Mouse (Mus musculus): Measurements from ENCODE around the gene Napa. TPM values are rescaled to one million over a fixed set of nuclear protein-coding genes. Genes with fewer than 3 reads are reported as not detected.

Napa gene
- 100 to 1,000 TPM; 272 to 282 TPM for total RNA-seq (2021)

DNA sequence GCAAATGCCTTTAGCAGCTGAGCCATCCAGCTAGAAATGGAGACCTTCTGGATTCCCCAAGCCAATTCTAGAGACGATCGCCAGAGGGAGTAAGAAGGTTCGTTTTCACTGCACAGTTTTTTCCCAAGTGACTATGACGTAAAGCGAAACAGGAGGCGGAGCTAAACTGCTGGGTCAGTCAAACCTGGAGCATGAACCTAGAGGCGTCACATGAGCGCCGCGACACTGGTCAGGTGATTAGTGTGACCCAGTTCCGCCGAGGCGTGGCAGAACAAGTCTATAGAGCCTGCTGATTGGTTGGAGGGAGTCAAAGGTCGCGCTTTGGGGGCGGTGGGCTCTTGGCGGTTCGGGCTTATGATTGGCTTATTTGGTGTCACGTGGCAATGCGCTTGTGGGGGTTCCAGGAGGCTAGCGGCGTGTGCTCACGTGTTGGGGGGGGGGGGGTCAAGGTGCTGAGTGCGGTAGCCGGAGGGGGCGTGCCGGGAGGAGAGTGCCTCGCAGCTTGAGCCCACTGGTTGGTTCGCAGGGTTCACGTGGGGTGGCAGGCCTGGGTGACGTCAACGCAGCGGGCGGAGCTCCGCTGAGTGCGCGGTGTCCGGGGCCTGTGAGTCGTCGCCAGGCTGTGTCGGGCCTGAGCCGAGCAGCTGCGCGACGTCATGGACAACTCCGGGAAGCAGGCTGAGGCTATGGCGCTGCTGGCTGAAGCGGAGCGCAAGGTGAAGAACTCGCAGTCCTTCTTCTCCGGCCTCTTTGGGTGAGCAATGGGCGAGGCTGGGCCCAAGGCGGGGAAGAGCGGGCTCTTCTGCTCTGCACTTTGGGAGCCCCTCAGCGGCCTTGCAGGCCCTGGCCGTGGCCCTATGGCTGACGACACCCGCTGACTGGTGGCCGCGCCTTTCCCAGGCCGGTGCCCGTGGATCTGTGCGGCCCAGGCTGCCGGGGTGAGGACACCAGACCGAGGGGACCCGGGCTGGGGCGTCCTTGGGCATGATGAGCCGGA, at the start of gene Napa:
TSS of gene Napa (plus strand) at position 438 of the 997 bp plus-strand sequence.
- DNase-seq = peak; percentile 97 to 98

DNA sequence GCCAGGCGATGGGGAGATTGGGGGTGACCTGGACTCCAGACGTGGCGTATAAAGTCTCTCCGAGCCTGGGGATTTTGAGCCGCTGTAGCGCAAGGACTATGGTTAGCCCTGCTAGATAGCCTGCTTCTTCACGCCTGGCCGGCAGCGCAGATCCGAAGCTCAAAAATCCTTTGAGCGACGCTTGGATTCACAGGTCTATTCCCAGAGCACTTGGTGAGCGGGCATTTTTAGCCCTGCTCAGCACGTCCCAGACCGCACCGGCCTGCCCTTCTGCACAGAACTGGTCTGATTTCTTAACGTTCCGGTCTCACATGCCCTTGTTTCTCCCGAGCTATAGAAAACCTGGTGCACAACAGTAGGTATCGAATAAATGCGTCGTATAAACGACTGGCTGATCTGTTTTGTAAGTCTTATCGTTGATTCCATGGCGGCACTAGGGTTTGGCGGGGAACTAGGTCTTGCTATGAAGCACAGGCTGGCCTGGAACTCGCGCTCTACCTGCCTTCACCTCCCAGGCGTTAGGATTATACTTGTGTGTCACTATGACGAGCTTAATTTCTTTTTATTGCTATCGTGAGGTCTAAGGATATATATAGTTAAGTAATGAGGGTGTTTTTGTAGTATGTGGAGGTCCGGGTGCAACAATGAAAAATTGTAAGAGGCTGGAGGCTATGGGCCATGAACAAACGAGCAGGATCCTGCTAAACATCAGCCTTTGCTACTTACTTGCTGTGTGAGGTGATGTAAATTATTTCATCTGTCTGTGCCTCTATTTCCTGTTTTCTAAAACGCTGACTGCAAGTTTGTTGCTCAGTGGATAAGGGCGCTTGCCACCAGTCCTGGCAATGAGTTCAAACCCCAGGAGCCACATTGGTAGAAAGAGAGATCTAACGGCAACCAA, 49.3 kb upstream of the Napa start:
- DNase-seq = no peak

DNA sequence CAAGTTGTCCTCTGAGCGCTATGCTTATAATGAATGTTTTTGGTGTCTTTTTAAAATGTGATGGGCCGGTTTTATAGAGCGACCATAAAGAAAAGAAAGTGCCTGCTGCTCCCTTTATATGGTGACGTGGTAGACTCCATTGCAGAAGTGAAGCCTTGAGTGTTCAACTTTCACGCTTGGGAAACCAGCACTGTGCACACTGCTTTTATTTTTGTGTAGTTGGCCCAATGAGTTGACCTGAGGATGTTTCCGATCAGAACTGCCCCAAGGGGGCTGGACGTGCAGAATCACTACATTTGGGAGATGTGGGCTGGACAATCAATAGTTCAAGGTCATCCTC, 48.7 kb upstream of the Napa start:
- no peak for DNase-seq

DNA sequence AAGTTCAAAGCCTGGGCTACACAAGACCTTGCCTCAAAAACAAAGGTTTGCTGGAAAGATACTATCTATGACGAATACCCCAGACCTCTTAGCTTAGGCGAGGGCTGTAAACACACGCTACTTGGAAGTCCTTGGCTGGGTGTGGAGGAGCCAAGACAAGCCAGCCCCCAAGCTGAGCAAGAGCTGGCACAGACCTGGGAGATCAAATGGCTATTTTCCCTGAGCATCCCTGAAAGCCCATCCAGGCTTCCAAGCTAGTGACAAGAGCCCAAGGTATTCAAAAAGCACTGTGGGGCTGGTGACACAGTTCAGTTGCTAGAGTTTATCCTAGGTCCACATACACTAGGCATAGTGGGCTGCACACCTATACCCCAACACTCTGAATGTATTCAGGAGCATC, 47.7 kb upstream of the Napa start:
- DNase-seq = no peak

DNA sequence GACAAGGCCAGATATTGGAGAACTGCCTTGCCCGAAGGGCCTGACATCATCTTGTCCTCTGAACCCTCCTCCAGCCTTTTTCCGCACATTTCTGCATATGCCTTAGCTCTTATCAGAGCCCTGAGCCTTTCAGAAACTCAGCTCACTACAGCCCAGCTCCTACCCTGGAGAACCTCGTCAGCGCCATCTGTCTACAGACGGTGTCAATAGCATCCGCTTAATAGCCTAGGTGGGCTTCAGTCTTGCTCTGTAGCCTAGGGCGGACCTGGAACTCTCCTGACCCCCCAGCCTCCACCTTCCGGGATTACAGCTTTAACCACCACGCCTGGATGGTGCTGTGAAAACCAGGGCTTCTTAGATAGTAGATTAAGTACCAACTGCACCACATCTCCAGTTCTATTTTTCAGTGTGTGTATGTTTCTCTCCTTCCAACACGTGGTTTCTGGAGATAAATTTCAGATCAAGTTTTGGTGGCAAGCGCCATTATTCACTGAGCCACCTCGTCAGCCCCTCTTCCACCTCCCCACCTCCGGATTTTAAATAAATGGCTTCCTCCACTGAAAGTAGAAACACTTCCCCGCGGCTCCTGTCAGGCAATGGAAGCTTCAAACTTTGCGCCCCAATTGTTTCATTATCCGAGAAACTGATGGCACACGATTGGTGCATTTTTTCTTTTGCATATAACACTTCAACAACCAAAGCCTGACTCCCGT, 46.2 kb upstream of the Napa start:
- peak; percentile 74 to 75 for DNase-seq

DNA sequence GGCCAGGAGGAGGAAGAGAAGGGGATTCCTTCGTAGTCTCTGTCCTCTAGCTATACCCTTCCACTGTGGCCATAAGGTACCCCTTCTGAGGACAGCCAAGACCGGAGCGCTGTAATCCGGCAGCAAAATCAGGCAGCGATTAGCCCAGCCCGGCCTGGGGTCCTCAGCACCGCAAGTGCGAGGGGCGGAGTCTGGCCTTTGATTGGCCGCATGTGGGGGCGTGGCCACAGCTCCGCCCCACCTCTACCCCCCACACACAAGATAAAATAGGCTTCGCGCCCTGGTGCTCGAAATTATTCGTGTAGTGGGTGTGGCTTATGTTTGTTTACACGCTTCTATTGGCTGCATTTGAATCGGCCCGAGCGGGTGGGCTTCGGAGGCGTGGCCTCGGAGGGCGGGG, 45.6 kb upstream of the Napa start:
- peak; percentile 89 to 91 for DNase-seq

DNA sequence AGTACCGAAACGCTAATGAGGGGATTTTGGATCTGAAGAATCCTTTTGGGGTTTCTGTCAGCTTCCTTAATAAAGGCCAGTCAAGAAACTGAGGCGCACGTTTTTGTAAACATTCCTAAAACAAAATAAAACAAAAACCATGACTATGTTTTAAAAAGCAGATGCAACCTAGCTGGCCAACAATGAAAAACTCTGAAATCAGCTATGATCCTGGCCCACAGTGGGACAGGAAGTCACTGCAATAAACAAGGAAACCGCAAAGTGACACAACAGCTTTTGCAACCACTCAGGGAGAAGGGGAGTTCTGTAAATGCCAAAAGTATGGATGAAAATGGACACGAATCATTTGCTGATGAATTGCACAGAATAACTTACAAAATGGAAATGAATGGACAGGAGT, 45.2 kb upstream of the Napa start:
- DNase-seq = no peak

DNA sequence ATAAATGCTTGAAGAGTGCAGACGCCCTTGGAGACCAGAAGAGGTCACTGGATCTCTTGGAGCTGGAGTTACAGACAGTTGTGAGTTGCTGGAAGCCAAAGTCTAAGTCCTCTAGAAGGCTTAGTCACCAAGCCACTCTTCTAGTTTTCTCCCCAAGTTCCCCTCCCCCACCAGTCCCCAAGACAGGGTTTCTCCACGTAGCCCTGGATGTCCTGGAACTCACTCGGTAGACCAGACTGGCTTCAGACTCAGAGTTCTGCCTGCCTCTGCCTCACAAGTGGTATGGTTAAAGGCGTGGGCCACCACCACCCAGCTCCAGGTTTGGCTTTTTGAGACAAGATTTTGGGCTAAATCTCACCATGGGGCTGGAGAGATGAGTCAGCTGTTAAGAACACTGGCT, 43.3 kb upstream of the Napa start:
- DNase-seq = no peak

DNA sequence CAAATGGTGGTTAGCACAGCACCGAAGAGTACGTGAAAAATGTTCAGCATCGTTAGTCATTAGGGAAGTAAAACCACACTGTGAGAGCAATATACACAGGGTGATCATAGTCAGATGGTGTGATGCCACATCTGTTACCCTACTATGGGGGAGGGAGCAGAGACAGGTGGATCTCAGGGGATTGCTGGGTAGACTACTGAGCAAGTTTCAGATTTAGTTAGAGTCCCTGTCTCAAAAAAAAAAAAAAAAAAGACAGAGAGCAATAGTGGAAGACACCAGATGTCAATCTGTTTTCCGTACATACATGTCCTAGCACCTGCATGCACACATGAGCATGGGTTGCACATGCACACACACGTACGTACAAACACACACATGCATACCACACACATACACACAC, 42.6 kb upstream of the Napa start:
- DNase-seq = no peak

DNA sequence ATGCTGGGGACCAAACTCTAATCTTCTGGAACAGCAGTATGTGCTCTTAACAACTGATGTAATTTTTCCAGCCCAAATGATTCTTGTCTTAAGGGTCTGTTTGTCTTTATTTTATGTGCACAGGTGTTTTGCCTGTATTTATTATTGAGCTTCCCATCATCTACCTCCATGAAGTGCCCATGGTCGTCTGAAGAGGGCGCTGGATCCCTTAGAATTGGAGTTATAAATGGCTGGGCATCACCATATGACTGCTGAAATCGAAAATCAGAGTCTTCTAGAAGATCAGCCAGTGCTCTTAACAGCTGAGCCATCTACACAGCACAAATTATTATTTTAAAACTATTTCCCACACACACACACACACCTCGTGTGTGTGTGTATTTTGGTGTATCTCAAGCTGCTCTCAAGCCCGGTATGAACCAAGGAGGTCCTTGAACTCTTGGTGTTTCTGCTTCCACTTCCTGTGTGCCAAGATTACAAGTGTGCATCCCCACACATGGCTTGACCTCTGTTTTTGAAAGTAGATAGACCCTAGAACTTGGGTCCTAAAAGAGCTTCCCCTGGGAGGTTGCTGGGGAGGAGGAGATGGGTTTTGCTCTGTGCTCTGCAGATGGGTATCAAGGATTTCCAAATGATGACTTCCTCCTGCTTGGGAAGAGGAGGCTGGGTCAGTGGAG, 41.7 kb upstream of the Napa start:
- DNase-seq = peak in 1 of 2 experiments; percentile 48

DNA sequence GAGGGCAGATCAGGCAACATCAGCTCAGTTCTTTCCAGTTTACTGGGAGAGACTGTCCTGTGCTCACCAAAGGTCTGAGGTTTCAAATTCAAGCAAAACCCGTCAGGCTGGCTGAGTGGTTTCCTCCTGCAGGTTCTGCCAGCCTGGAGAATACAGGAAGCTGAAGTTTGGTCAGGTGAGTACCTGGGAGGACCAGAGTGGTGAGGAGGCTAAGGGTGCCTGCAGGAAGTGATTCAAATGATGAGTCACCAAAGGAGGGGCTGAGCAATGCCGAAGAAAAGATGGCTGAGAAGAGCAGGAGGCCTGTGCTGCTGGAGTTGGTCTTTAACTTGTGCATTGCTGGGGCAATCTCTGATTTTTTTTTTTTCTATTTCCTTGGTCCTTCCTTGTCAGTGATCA, 41.1 kb upstream of the Napa start:
- DNase-seq = no peak

DNA sequence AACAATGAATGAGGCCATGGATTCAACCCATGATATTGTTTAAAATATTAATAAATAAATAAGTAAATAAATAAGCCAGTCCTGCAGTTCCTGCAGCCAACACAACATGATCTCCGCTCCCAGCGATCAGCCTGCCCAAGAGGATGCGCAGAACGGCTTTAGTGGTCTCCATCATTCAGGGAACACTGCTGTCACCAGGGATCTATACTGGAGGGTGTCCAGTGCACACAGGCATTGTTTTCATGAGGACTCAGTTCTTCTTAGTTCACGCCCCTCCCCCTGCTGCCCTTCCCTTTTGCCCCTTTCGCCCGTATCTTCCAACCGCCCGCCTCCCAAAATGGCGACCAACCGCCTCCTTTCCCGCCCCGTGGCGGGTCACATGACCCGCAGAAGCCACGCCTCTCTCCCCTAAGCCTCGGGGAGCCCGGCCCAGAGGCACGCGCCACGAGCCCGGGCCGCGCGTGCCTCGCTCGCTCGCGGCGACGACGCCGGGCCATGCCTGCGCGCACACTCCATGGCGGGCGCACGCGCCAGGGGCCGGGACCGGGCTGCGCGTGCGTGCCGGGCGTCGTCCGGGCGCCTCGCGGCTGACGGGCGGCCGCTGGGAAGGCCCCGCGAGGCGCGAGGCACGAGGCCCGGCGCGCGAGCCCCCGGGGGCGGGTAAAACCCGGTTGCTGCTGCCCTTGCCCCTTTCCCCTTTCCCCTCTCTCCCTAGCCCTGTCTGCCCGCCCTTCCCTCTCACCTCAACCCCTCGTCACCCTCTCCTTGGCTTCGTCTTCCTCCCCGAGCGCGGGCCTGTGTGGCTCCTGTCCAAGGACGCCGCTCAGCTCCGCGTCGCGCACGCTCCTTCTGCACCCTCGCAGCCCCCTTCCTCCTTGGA, 36.8 kb upstream of the Napa start, which contains the start of gene Zfp541:
TSS of gene Zfp541 (plus strand) at position 596 of the 880 bp plus-strand sequence.
- DNase-seq = no peak

DNA sequence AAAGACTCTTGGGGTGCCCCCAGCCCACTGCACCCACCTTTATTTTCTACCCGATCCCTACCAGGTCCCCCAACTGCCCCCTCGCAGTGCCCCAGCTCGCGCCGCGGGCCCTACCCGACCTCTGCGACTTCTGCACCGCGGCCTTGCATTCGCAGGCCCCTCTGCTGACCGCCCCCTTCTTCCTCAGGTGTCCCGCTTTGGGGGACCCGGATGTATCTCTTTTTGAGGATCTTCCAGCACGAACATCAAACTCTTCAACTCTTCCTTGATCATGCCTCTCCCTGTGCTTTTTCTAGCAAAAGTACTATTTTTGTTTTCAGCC, 36.2 kb upstream of the Napa start:
- no peak for DNase-seq

DNA sequence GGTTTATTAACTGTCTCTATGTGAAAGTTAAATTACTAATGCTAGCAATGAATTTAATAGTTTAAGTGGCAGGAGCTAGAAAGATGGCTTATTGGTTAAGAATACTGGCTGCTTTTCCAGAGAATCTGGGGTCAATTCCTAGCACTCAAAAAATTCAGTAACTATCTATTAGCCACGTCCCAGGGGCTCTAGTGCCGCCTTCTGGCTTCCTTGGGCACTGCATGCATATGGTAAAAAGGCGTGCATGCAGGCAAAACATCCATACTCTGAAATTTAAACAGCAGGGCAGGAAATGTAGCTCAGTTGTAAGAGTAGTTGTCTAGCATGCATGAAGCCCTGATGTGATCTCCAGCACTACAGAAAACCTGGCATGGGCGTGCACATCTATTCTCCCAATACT, 34.8 kb upstream of the Napa start:
- DNase-seq = no peak

DNA sequence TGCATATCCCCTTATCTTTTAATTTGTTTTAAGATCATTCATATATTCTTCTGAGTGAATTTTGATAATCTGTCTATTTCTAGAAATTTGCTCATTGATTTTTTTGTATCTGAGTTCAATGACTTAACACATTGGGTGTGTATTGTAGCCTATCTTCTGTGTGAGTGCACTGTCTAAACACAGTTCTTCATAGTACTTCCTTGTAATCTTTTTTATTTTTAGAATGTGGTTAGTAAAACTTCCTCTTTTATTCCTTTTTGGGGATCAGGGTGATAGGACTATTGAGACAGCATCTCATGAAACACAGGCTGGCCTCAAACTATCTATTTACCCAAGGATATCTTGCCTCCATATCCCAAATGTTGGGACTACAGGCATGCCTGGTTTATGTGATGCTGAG, 27.4 kb upstream of the Napa start:
- DNase-seq = no peak

DNA sequence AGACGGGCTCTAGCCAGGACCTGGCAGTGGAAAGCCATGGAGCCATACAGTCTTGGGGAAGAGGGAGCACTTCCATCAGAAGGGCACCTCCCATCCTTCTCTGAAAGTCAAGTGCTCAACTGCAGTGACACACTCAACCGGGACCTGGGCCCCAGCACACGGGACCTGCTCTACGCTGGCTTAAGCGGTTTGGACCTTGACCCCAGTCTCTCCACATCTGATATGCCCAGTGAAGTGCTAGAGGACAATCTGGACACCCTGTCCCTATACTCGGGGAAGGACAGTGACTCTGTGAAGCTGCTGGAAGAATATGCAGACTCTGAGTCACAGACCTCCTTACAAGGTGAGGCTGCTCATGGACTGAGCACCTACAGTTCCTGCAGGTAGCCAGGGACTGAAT, 26.4 kb upstream of the Napa start:
- DNase-seq = no peak

DNA sequence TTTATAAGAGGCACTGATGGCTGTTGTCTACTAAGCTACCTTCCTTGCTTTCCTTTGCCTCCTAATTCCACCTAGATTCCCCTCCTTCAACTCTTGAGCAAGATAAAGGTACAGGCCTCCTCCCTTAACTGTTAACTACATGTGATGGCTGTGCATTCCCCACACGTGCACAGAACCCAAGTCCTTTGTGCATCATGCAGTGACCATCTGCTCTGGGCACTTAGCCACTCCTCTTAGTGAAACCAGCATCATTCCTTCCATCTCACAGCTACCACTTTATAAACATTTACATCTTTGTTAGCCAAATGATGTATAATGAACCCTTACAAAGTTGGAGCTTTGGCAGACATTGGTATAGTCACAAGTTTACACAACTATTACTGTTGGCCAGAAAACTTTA, 18.3 kb upstream of the Napa start:
- DNase-seq = no peak

DNA sequence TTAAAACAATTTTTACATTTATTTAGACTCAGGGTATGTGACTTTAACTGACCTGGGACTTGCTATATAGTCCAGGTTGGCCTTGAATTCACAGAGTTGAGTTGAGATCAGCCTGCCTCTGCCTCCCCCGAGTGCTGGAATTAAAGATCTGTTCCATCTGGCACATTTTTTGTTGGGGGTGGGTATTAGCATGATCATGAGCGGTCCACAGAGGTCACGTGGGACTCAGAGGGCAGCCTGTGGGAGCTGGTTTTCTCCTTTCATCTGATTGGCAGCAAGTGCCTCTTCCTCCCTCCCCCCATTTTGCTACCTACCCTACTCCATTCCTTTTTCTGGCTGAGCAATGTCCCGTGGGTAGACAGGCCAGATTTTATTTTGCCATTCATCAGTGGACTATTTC, 17.7 kb upstream of the Napa start:
- DNase-seq = no peak

DNA sequence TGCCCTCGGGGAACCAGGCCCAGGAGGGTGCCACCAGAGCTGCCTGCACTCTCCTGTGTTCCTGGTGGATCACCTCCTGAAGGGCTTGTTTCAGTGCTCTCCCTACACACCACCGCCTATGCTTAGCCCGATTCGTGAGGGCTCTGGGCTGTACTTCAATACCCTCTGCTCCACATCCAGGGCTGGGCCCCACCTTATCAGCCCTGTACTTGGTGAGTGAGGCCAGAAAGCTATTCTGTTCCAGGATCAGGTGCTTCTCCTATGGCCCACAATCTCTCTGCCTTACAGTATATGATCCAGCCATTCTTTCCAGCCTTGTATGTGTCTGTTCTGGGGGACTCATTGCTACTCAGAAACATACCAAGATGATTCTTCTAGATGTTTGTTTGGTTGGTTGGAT, 14.9 kb upstream of the Napa start:
- DNase-seq = no peak

DNA sequence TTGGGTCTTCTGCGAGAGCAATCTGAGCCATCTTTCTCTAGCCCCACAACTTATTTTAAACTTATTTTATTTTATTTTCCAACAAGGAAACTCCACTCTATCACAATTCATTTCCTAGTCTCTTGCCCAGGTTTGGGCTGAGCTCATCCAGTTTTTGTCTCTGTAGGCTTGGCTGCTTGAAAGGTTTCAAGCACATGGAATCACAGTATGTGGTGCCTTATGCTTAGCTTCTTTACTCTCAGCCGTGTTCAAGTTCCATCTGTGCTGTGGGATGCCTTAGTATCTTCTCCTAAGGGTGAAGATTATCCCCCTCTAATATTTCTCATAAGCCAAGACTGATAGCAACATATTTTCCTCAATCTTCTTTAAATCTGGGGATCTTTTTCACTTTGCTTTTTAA, 10.7 kb upstream of the Napa start:
- DNase-seq = no peak

DNA sequence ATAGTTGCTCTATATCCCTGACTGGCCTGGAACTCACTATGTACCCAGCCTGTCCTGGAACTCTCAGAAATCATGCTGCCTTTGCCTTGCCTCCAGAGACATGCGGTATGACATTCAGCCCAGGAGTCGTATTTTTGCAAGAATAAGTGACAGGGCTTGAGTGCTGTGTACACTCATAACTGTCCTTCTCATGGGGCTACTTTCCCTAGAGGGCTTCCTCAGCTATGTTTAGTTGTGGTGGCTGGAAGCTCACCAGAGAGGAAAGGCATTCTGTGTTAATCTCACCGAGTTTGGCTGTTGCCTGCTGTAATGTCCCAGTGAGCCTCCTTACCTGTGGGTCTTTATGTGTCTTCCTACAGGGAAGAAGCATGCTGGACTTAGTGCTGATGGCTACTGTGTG, 3.7 kb upstream of the Napa start:
- no peak for DNase-seq

Data from layer of hippocampus, postnatal 36 days (tissue).